Mouse (Mus musculus): Measurements from ENCODE around the gene Ssmem1.

DNA sequence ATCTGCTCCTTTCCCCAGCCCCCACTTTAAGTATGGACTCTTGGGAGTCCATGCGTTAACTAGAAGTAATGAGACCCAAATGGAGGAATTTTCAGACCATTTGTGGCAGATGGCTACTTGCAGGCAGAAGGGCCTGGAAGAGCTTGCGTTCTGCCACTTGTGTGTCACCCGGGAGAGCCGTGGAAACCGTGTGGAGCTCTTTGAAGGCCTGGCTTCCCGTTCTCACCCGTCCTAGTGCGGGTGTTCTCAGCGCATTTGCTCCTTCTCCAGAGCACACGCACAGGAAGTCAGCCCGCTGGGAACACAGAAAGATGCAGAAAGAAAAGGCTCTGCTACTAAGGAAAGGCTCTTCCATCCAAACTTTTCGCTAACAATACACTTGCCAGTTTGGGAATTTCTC is 33.4 kb downstream of the Ssmem1 start:
- TF ChIP-seq ZNF384 (IDR thresholded peaks at IDR 0.05; ENCODE audit: low read depth, low read length) (no peak), MAFK (IDR thresholded peaks at IDR 0.05; ENCODE audit: insufficient read depth, low read depth, low read length) (no peak), CHD2 (IDR thresholded peaks at IDR 0.05; ENCODE audit: low read depth, low read length) (no peak), HCFC1 (IDR thresholded peaks at IDR 0.05; ENCODE audit: borderline replicate concordance, insufficient read depth, low read length) (no peak), ZC3H11A (IDR thresholded peaks at IDR 0.05; ENCODE audit: borderline replicate concordance, low read depth, low read length) (no peak)

Data from ES-E14 (cell line).